Mouse (Mus musculus): ENCODE measurements at regions not wholly inside any gene's neighbourhood (a gene's known extent, or its start where the extent isn't known, plus 50 kb on each side); places are given as distances from the start of the nearest gene placed in this dataset.
A peak's percentile ranks its signal among the peaks of the same experiment; 100 is the strongest.

DNA sequence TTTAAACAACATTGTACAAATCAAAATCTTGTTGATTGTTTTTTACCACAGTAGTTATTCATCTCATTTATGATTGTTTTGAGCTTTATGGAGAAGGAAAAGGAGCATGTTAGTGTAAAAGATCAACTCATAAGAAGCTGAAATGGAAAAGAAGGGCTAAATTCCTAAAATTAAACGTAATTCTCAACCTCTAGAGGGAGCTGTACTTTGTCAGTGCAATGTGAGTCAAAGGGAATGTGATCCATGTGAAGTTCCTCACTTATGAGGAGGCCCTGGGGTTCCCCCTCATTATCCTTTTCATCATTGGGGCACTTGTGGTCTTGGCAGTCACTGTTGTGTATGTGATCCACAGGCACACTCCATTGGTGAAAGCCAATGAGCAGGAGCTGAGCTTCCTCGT, 54.0 kb upstream of the Vmn2r7 start:
- no peak for DNase-seq

DNA sequence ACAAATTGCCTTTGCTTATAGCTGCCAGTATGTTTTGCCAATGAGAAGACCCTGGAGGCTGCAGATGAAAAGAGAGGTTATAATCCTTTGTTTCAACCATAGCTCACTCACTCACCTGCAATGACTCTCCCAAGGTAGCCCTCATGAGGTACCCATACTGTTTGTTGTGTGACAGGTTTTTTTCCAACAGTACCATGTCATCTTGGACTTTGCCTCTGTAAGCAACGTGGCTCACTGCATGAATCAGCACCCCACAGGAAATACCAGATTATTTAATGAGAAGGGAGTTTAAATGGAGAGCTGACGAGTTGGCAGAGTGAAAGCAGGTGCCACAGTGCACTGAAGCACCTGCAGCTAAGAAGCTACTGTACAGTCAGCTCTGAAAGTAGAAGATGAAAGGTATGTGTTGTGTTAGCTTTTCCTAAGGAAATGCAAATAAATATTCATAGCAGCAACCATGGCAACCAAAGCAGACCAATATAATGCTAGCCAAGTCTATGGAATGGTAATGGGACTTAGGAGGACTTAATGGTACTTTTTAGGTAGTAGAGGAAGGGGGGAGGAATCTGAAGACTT, 56.8 kb upstream of the Vmn2r7 start:
- no peak for DNase-seq

DNA sequence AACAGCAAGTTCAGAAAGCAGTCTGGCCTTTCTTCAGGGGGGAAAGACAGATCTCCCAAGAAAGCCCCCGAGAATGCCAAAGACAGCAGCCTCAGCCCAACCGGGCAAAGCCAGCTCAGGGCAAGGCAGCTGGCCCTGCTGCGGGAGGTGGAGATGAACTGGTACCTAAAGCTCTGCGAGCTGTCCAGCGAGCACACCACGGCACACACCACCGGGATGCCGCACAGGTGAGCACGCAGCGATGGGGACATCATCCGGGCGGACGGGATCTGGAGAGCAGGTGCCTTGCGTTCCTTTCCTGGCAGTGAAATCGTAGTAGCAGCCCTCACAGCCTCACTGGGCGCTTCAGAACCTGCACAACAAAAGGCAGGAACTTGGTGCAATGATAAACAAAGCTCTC, 104.7 kb upstream of the Vmn2r7 start:
- peak; percentile 25 to 49 for DNase-seq

DNA sequence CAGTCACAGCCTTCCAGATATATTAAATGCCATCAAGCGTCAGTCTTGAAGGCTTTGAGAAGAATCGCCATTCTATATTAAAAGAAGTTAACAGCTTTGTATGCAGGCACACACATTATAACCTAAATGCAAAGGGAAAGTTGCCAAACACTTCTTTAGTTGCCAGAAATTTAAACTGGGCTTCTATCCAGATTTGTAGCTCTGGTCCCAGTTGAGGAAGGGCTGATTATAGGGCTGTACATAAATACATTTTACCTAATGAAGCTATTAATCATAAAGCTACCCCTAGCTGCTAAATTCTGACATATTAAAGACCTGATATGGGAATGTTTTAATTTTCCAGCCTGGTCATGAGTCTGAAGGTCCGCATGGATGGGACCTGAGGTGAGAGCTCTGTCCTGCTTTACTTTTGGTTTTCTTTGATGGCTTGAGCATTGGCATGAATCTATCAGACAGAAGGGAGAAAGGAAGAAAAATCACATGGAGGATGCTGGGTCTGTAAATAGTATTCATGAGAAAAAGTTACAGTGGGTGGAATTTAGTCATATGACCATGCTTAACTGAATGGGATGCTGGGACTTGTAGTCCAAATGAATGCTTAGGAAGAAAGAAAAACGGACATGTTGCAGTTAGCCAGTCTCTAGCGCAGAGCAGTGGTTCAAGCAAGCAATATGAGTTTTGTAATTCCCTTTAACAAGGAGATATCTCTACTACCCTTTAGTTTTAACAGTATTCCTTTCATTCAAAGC, 120.3 kb upstream of the Vmn2r7 start:
- no peak for DNase-seq

DNA sequence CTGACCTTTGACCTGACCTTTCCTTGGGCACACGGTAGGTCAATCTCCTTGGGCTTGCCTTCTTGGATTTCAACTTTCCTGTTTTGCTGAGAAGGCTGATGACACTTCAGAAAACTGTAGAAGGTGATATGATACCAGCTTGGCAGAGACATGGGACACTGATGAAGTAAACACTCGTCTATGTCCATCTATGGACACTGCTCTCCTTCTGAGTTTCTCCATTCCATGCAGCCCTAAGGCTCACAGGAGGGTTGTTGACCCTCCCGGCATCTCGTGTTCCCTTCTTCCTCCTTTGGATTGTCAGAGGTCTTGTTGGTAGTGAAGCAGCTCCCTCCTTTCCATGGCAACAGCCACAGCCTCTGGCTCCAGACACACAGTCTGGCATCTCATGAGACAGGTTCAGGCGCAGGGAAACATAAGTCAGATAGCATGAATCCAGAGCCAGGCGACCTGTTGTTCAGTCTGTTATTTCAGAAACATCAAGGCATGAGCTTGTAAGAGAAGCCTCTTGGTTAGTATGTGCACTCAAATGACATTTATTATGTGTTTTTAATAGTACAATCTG, 120.9 kb upstream of the Vmn2r7 start:
- peak in 1 of 2 experiments; percentile 5 for DNase-seq

DNA sequence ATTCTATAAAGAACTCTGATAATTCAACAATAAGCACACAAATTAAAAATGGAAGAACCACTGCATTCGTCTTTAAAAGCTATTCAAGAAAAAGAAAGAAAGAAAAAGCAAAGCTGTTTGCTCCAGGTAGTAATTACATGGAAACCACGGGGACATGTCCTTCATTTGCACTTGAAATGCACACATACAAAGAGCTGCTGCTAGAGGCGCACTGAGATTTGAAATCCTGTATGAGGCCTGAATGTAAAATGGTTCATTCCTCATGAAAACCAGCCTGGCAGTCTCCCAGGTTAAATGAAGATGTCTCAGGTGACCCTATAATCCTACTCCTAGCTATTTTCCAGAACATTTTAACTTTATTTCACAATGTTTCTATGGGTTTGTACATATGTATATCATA, 123.7 kb upstream of the Vmn2r7 start:
- no peak for DNase-seq

DNA sequence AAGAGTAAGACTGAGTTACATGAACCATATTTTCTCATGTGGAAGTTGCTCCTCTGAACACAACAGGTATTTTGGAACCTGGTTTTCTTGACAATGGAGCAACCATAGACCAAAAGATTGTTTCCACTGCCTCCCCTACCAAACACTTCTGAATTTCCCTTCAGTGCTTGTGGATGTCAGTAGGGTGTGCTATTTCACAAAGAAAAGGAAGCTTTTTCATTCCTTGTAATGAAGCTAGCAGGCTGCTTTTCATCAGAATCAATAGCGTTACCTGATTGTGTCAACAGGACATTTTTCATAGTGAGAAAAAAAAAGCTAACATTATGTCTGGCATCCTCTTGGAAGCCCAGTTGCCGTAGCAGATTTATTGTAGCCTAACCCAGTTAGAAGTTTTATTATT, 124.8 kb upstream of the Kcnab1 start:
- DNase-seq, result peak; percentile 13 to 37

DNA sequence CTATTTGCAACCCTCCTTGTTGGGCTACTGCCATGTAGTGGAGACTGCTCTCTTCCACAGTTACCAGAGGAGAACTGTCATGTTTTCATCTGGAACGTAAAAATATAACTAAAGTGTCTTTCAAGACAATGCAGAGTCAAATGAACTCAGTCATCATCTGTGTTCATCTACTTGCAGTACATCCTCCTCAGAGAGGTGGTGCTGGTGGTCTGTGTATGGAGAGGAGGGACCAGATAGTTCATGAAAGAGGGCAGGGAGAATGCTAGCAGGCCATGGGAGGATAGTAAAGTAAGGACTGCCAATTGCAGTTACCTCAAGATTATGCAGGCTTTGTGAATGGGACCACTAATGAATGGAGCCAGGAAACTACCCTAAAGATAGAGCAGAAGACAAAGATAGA, 121.5 kb upstream of the Kcnab1 start:
- DNase-seq, result peak; percentile 72 to 76

DNA sequence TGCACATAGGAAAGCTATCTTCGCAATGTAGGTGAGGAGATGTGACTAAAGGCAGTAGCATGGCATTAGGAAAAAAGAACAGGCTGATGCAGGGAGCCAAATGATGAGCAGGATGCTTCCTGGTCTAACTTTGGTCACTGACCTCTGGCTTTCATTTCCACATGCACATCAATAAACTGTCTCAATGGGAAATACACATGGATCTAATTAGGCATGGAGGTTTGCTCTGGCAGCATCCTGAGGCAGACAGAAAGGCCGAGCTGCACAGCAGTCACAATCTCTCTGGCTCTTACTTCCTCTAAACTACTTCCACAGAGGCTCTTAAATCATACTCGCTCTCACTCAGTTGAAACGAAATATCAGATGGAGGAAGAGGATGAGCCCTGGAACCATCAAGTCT, 112.7 kb upstream of the Kcnab1 start:
- no peak for DNase-seq

DNA sequence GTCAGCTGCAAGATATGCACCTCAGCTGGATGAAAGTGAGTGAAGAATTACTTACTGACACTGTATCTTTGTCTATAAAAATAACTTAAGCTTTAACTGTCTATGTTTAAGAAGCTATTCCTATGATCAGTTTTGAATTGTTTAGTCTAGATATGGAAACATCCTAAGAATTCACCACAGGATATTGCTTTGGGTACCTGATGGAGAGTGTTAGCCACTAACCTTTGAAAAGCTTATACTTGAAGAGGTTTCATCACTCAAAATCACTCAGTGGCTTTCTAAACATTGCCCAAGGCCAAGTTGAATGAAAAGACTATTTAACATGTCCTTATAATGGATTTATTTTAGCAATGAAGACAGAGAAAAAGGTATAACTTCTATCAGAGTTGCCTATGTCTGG, 111.6 kb upstream of the Kcnab1 start:
- DNase-seq, result no peak

DNA sequence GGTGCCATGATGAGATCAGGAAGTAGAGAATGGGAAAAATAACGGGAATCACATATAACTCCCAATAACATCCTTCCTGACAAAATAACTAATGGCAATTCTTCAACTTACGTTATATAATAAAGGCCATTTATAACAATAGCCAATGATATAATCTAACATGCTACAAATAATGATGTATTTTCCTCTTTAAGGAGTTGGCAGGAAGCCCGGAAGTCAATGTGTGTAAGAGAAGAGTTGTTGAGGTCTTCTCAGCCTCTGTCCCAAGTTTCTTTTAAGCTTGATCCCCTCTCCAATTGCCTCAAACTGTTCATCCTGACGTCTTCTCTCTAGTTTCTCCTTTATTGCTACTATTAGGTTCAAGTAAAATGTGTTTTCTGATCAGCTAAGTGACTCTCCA, 108.1 kb upstream of the Kcnab1 start:
- DNase-seq, result no peak

DNA sequence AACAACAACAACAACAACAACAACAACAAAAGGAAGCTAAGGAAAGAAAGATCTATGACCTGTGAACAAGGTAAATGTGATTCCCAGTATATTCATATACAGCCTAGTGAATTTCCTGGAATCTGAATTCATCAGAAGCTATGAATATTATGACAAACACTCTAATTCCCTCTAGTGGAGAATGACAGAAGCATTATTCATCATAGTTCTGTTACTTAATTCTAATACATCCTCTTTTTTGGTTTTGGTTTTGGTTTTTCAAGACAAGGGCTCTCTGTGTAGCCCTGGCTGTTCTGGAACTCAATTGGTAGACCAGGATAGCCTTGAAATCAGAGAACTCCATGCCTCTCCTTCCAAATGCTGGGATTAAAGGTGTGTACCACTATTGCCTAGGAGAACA, 106.6 kb upstream of the Kcnab1 start:
- DNase-seq, result no peak

DNA sequence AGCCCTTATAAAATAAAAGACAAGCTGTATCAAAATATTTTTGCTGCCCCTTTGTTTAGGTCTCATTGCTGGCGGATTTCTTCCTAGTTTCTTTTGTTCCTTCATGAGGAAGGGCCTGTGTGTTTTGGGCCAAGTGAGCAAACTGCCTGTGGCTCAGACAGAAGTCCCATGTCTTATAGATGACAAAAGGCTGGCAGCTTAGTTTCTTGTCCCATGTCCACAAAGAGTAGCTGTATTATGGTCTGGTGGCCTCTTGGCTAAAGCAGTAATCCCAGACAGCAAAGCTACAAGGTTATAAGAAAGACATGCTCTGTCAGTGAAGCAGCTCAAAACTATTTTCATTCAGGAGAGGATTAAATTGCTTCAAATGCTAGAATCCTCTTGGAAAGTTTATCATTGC, 103.1 kb upstream of the Kcnab1 start:
- no peak for DNase-seq

DNA sequence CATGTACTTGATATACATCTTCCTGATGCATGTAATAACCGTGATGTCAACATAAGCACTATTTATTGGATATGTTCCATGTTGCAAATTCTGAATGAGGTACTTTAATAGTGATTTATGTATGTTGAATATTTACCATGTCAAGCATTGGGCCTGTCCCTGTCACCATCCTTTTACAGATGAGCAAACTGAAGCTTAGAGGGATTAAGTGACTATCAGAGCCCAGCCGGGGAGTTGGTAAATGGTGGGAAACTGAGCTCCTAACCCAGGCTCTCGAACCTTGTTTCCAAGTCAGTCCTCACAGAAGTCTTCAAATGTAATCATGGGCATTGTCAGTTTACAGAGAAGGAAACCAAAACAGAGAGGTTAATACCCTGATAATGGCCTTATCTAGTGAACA, 102.6 kb upstream of the Kcnab1 start:
- DNase-seq, result no peak

DNA sequence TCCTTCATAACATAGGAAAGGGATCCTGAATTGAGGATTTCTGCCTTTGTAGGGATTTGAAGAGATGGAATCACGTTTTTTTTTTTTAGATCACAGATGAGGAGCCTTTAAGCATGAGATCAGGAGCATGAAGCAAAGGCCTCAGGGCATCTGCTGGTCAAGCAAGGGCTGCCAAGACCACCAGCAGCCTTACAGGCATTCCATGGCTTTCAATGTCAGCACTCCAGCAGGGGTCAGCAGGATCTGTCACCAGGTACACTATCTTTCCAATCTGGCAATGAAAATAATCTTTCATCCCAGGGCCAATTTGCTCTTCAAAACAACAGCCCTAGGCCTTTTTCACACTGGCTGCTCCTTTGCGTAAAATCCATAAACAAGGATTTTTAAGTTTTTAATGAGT, 85.3 kb upstream of the Kcnab1 start:
- peak; percentile 59 to 85 for DNase-seq

DNA sequence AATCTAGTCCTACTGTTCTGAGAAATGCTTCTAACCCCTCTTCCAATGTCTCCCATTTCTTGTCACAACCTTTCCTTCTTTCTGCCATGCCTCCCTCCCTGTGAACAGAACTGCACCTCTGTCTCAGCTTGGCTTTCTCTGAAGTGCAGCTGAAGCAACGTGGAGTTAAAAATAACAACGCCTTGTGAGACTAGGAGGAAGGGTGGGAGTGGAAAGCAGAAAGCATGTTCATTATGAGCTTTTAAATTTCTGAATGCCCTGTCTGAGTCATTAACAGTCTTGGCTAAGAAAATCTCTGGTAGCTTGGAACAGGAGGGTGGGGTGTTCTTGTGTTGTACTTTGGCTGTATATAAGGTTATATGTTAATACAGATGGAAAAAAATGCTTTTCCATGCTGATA, 71.6 kb upstream of the Kcnab1 start:
- DNase-seq, result no peak

DNA sequence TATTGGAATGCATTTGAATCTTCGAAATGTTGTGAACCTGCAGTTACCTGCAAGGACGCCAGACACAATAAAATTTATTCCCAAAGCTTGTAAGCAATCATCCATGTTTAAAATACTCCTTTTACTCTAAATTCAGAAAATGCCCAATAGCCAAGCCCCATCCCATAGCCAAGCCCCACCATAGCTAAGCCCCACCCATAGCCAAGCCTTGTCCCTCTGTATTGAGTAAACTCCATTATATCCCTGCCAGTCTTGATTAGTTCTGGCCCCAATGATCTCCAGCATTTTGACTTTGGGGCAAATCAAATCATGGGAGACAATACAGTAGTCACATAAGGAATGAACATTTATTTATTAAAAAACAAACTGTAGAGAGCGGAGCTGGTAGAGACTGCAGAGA, 61.3 kb upstream of the Kcnab1 start:
- no peak for DNase-seq

DNA sequence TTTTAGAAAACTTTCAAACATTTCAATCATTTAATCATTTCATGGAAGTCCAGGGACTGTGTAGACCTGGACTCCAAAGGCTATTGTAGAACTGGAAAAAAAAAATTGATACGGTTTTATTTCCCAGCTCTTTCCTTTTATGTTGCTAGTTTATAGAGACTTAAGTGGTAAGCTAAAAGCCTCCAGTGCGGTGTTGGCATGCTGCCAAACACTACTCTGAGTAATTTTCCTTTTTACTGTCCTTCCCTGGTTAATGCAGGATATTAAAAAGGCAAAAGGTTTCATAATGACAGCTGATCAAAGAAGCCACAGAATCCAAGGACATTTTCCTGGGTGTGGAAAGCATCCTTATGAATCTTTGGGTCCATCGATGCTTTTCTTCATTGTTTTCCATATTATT, 53.8 kb upstream of the Kcnab1 start:
- DNase-seq, result peak; percentile 4 to 13

Data from cerebellum, postnatal 14 days (tissue).